Mouse (Mus musculus): Measurements from ENCODE around the gene Meis2.

- TF ChIP-seq CTCF (IDR thresholded peaks at IDR 0.05; ENCODE audit: low read depth, low read length): no peak
- no peak for TF ChIP-seq POLR2A (IDR thresholded peaks at IDR 0.05; ENCODE audit: borderline replicate concordance, low read depth, low read length)
Measured at GRCm38 (mm10) chr2:116103411-116103996, 37.9 kb upstream of the Meis2 start.
